Mouse (Mus musculus) liver, embryonic 16.5 days (tissue): ENCODE measurements around the gene Parp1. TPM values are rescaled to one million over a fixed set of nuclear protein-coding genes. Genes with fewer than 3 reads are reported as not detected.

ENCODE experiments used
- ATAC-seq: fragments of 200-750 bp; cut with Nextera tagmentation; 2 replicates; pipeline ENCODE4 v1.8.0; 2017; ENCODE audit warnings: low read depth, mild to moderate bottlenecking, moderate number of reproducible peaks, moderate library complexity
- H3K27ac ChIP-seq: fragments of 300-500 bp; sonication (generic); 2 replicates; pipeline ENCODE4 v1.5.1; 2014; ENCODE audit warnings: mild to moderate bottlenecking, low read length
- H3K27me3 ChIP-seq: fragments of 300-500 bp; sonication (generic); 2 replicates; pipeline ENCODE4 v1.6.1; 2014; ENCODE audit warnings: low read depth, low read length, mixed read lengths; ENCODE audit not compliant: control insufficient read depth, insufficient read depth
- H3K36me3 ChIP-seq: fragments of 300-500 bp; sonication (generic); 2 replicates; pipeline ENCODE4 v1.6.1; 2014; ENCODE audit warnings: mild to moderate bottlenecking; ENCODE audit not compliant: control insufficient read depth, insufficient read depth
- H3K4me1 ChIP-seq: fragments of 300-500 bp; sonication (generic); 2 replicates; pipeline ENCODE4 v1.6.1; 2014; ENCODE audit warnings: low read depth, low read length, mixed read lengths; ENCODE audit not compliant: control insufficient read depth
- H3K4me2 ChIP-seq: fragments of 300-500 bp; sonication (generic); 2 replicates; pipeline ENCODE4 v1.6.1; 2014; ENCODE audit warnings: low read depth, low read length, mixed read lengths
- H3K4me3 ChIP-seq: fragments of 300-500 bp; sonication (generic); 2 replicates; pipeline ENCODE4 v1.5.1; 2014; ENCODE audit warnings: low read depth, mild to moderate bottlenecking, low read length
- H3K9ac ChIP-seq: fragments of 300-500 bp; sonication (generic); 2 replicates; pipeline ENCODE4 v1.6.1; 2014; ENCODE audit warnings: low read depth, low read length
- H3K9me3 ChIP-seq: fragments of 300-500 bp; sonication (generic); replicated peaks from 2 replicates; pipeline ENCODE4 v1.6.1; 2016; ENCODE audit warnings: low read length; ENCODE audit not compliant: control insufficient read depth
- WGBS: fragments of 180-500 bp; shearing (Covaris S2); extraction: QIAGEN DNeasy Blood & Tissue Kit; methylation state at CpG from one replicate; pipeline ENCODE4 v1.1.7; 2014; ENCODE audit not compliant: insufficient replicate concordance; 5-methylcytosine and 5-hydroxymethylcytosine counted together
- polyA plus RNA-seq: library from polyadenylated mRNA; unstranded; fragments of >200 nt; fragmentation: Nextera tagmentation; extraction: Ambion mirVana; gene quantifications from 2 replicates; pipeline ENCODE4 v1.2.1, GENCODE M21; 2015

Parp1 gene
- polyA plus RNA-seq, 1 experiment from 2014 or later = 52.0 TPM

- ATAC-seq = no peak
- Histone ChIP-seq H3K27ac (no peak overlapping the region), H3K4me2 (no peak overlapping the region)
These were observed 27.5 kb upstream of the Parp1 start for GRCm38 (mm10) chr1:180541251-180541650.

GRCm38 (mm10) chr1:180541883-180542711, 26.6 kb upstream of the Parp1 start:
- 0 out of 2 replicates have a peak, but pooled peaks cover 3% of the 10 kb centered on the region for H3K27me3 ChIP-seq
- no peak overlapping the region for H3K27ac ChIP-seq
- no peaks in the 10 kb centered on the region for H3K4me1 ChIP-seq
- H3K36me3 ChIP-seq = no peaks in the 10 kb centered on the region
- WGBS = 58% methylated on average over 15 of the region's 15 CpGs
- no peak overlapping the region for H3K4me2 ChIP-seq
- ATAC-seq = no peak
- H3K4me3 ChIP-seq = no peak overlapping the region
- H3K9me3 ChIP-seq = no peaks in the 10 kb centered on the region
- no peak overlapping the region for H3K9ac ChIP-seq

More at GRCm38 (mm10) chr1:180541251-180541650, 27.5 kb upstream of the Parp1 start:
- Histone ChIP-seq H3K9ac (no peak overlapping the region), H3K36me3 (no peaks in the 10 kb centered on the region), H3K4me3 (no peak overlapping the region), H3K4me1 (no peaks in the 10 kb centered on the region), H3K27me3 (no peaks in the 10 kb centered on the region), H3K9me3 (no peaks in the 10 kb centered on the region)
- 23% methylated on average over 2 of the region's 2 CpGs for WGBS

- Histone ChIP-seq H3K4me3 (no peak overlapping the region), H3K27me3 (peaks cover 6% of the 10 kb centered on the region; the same call in 1 of the 2 replicates), H3K9ac (no peak overlapping the region), H3K4me2 (no peak overlapping the region), H3K4me1 (no peaks in the 10 kb centered on the region), H3K36me3 (no peaks in the 10 kb centered on the region), H3K27ac (no peak overlapping the region), H3K9me3 (no peaks in the 10 kb centered on the region)
- 47% methylated on average over 3 of the region's 3 CpGs for WGBS
- no peak for ATAC-seq
These were observed 25.9 kb upstream of the Parp1 start for GRCm38 (mm10) chr1:180542712-180543371.

- ATAC-seq = no peak
- 35% methylated on average over 4 of the region's 4 CpGs for WGBS
- Histone ChIP-seq H3K9ac (no peak overlapping the region), H3K4me1 (no peaks in the 10 kb centered on the region), H3K27ac (no peak overlapping the region), H3K36me3 (no peaks in the 10 kb centered on the region), H3K4me3 (no peak overlapping the region), H3K27me3 (peaks cover 17% of the 10 kb centered on the region), H3K9me3 (no peaks in the 10 kb centered on the region), H3K4me2 (no peak overlapping the region)
These were observed 22.7 kb upstream of the Parp1 start for GRCm38 (mm10) chr1:180545918-180546545.

GRCm38 (mm10) chr1:180546798-180547750, 21.6 kb upstream of the Parp1 start:
- no peak for ATAC-seq
- no peak overlapping the region for H3K4me2 ChIP-seq
- no peak overlapping the region for H3K9ac ChIP-seq
- 52% methylated on average over 13 of the region's 13 CpGs for WGBS
- H3K27me3 ChIP-seq = peaks cover 17% of the 10 kb centered on the region
- no peak overlapping the region for H3K4me3 ChIP-seq
- no peaks in the 10 kb centered on the region for H3K4me1 ChIP-seq
- H3K27ac ChIP-seq = no peak overlapping the region
- H3K9me3 ChIP-seq = no peaks in the 10 kb centered on the region
- no peaks in the 10 kb centered on the region for H3K36me3 ChIP-seq

- Histone ChIP-seq H3K4me3 (no peak overlapping the region), H3K9ac (no peak overlapping the region)
- WGBS = 3% methylated on average over 16 of the region's 16 CpGs
These were observed 20.7 kb upstream of the Parp1 start for GRCm38 (mm10) chr1:180547751-180548669.

GRCm38 (mm10) chr1:180549539-180550308, 19.0 kb upstream of the Parp1 start:
- WGBS = 60% methylated on average over 7 of the region's 7 CpGs
- ATAC-seq = no peak
- H3K27ac ChIP-seq = no peak overlapping the region
- no peak overlapping the region for H3K4me3 ChIP-seq
- H3K36me3 ChIP-seq = no peaks in the 10 kb centered on the region
- H3K9ac ChIP-seq = no peak overlapping the region
- H3K4me1 ChIP-seq = no peaks in the 10 kb centered on the region
- H3K9me3 ChIP-seq = no peaks in the 10 kb centered on the region
- no peak overlapping the region for H3K4me2 ChIP-seq
- H3K27me3 ChIP-seq = peaks cover 17% of the 10 kb centered on the region

More at GRCm38 (mm10) chr1:180547751-180548669, 20.7 kb upstream of the Parp1 start:
- no peak overlapping the region for H3K4me2 ChIP-seq
- no peaks in the 10 kb centered on the region for H3K9me3 ChIP-seq
- no peak overlapping the region for H3K27ac ChIP-seq
- ATAC-seq = no peak
- H3K27me3 ChIP-seq = peaks cover 17% of the 10 kb centered on the region
- no peaks in the 10 kb centered on the region for H3K36me3 ChIP-seq
- H3K4me1 ChIP-seq = no peaks in the 10 kb centered on the region
